Mouse (Mus musculus): ENCODE measurements around the gene Hsf2bp.

Gene Hsf2bp

GRCm38 (mm10) chr17:32034322-32034721 lies 1.8 kb downstream of the Hsf2bp start:
- no peak for DNase-seq (ENCODE audit: low read depth, low spot score)

- DNase-seq (ENCODE audit: low read depth, low spot score): no peak
Observed at GRCm38 (mm10) chr17:32031684-32032083, 4.5 kb downstream of the Hsf2bp start.

DNA sequence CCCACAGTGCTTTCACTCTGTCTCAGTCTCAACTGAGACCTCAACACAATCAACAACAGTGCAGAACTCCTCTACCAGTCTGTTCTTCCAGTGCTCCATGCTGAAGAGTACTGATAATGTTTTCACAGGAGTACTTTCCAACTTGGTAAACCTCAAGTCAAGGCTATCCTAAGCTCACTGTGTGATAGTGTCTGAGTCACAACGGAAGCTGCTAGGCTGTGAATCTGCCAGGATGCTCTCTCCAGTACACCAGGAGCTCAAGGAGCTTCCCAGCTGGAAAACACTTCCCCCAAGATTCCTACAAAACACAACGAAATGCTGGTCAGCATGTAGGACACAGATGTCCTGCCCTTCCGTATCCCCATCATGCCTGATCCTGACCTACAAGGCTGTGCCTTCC lies 7.8 kb downstream of the Hsf2bp start:
- DNase-seq (ENCODE audit: low read depth, low spot score): no peak

- DNase-seq (ENCODE audit: low read depth, low spot score): peak; percentile 57
Observed at GRCm38 (mm10) chr17:32027666-32028065, 8.5 kb downstream of the Hsf2bp start.

DNA sequence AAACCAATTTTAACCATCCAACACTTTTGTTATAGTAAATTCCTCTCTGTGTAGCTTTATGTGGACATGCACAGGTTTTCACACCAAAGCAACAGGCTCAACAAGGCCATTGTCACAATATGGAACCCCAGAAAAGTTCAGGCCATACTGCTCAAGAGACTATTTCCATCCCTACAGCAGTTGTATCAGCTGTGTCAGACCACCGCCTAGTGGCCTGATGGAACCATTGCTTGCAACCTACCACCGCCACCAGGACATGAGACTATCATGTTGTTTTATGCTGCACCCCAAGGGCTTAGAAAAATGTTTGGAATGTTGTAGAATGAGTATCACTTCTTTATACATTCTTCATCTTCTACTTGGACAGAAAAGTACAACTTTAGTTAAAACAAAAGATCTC lies 10.8 kb downstream of the Hsf2bp start:
- DNase-seq (ENCODE audit: low read depth, low spot score): peak; percentile 56

- no peak for DNase-seq (ENCODE audit: low read depth, low spot score)
Observed at GRCm38 (mm10) chr17:32024671-32025073, 11.5 kb downstream of the Hsf2bp start.

- peak; percentile 63 for DNase-seq (ENCODE audit: low read depth, low spot score)
Observed at GRCm38 (mm10) chr17:32023088-32023487, 13.1 kb downstream of the Hsf2bp start.

DNA sequence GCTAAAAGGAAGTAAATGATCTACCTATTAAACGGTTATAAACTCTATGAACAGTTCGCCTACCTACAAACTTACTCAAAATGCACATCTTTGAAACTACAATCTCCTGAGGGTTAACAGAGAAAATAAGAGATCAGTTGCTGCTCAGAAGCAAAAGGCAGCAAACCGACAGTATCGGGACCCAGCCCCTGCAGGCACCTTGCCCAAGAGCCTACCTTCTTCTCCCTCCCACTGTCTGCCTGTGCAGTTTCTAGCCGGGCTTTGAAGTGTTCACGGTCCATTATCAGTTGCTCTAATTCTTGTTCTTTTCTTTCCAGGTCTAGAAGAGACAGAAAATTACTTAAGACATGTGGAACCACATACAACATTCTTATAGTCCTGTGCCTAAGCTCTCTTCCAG lies 13.6 kb downstream of the Hsf2bp start:
- no peak for DNase-seq (ENCODE audit: low read depth, low spot score)

DNA sequence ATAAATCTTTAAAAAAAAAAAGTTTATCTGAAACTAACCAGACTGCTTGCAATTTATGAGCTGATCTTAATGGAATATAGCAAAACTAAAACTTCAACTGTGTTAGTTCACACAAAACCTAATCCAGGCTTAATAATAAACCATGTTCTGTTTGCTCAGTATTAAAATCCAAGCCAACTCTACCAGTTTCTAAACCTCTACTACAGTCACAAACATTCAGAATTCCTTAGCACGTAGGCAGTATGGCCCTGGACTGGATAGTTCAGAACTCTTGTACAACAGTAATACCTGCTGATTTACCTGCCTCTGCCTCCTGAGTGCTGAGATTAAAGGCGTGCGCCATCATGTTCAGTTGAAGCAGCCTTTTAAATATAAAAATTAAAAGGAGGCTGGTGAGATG lies 14.2 kb downstream of the Hsf2bp start:
- no peak for DNase-seq (ENCODE audit: low read depth, low spot score)

DNA sequence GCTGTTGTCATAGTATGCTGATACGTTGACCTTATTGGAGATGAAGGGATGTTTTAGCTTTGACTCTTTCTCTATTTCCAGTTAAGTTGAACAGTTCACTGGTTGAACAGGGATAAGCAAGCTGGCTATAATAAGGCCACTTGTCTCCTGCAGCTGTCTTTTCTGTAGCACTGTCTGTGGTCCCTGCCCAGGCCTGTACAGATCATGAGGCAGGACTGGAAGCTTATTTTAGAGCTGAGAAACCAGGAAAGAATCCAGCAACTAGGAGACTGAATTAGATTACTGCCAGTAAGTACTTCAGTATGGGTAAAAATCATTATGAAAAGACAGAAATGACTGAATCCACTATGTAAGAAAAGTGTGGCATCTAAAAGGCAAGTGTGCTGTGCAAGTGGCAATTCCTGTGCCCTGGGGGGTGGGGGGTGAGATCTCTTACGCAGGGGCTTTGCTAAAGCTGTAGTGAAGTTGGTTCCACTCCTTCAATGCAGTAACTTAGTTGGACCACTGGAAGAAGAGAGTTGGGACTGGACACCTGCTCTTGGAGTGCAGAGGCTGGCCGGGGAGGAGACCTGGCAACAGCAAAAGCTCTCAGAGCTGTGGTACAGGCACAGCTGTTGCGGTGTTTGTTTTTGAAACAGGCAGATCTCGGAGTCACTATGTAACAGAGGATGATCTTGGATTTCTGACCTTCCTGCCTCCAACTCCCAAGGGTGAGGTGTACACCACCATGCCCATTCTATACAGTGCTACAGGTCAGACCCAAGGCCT lies 17.8 kb downstream of the Hsf2bp start:
- DNase-seq (ENCODE audit: low read depth, low spot score): no peak

- no peak for DNase-seq (ENCODE audit: low read depth, low spot score)
Observed at GRCm38 (mm10) chr17:32016481-32016880, 19.7 kb downstream of the Hsf2bp start.

DNA sequence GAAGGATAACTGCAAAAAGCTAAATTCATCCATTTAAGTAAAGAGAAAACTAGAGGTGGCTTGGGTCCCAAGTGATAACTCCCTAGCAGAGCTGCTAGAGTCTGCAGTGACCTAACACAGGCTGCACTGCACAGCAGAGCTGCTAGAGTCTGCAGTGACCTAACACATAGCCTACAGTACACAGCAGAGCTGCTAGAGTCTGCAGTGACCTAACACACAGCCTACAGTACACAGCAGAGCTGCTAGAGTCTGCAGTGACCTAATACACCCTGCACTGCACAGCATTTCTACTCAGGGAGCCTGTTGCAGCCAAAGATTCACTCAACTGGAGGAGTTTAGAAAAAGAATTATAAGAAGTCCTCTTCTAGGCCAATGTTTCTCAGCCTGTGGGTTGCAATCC lies 22.5 kb downstream of the Hsf2bp start:
- DNase-seq (ENCODE audit: low read depth, low spot score): no peak

DNA sequence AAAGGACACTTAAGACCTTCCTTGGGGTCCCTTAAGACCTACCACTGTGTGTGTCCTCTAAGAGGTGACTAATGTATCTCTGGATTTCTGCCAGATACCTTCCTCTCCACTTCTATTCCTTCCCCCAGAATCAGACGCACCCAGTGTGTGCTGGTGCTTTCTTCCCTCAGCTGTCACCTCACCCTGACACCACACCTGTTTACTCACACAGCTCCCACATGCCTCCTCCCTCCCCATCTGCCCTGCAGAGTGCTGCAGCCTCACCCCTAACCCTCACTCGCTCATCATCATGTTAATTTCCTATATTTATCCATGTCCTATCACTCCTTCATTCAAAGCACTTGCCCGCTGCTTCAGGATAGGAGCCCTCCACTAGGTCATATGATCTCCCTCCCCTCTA lies 23.9 kb downstream of the Hsf2bp start:
- DNase-seq (ENCODE audit: low read depth, low spot score): no peak

DNA sequence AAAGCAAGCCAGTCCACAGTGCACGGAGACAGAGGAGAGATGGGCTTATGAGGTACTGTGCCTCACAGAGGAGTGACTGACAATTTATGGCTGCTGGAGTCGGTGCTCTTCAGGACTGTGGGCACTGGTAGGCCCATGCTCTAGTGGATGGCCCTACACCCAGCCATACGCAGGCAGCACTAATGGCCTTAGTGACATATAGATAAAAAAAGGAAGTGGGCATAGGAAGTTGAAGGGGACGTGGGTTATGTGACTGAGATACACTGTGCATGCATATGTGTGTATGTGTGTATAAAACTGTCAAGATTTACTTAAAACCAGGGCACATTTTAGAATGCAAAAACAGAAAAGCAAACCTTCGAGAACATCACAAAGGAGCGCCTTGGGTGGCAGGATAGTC lies 24.5 kb downstream of the Hsf2bp start:
- DNase-seq (ENCODE audit: low read depth, low spot score): no peak

DNA sequence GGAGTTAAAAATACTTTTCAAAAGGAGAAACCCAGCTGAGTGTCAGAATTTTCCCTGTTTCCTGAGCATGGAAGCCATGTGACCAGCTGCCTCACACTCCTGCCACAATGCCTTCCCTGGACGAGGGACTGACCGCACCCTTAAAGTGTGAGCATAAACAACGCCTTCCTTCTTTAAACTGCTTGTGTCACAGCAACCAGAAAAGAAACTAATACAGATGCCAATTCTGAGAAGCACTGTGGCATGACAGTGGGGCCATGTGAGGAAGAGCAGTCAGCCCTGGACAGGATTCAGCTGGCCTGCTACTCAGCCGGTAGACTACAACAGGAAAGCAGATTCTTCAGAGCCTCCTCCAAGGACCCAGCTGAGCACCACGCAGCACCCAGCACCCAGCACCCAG lies 29.3 kb downstream of the Hsf2bp start:
- no peak for DNase-seq (ENCODE audit: low read depth, low spot score)

GRCm38 (mm10) chr17:32003251-32003650 lies 32.9 kb downstream of the Hsf2bp start:
- DNase-seq (ENCODE audit: low read depth, low spot score): no peak

GRCm38 (mm10) chr17:31998351-31998750 lies 37.8 kb downstream of the Hsf2bp start:
- DNase-seq (ENCODE audit: low read depth, low spot score): no peak

GRCm38 (mm10) chr17:31996331-31996730 lies 39.8 kb downstream of the Hsf2bp start:
- no peak for DNase-seq (ENCODE audit: low read depth, low spot score)

DNA sequence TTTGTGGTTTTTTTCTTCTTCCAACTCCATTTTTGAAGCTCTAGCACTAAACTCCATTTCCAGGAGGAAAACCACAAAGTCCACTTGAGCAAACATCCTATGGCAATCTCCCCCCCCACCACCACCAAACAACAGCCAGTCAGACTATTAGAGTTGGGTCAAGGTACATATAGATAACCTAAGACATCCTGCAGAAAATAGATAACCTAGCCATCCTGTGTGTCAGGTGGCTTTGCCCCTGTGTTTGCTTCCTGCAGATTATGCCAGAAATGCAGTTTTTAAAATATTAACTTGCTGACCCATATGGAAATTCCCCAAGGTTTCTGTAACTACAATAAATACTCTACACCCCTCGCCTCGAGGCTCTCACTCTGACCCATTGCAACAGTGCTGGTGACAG lies 40.4 kb downstream of the Hsf2bp start:
- no peak for DNase-seq (ENCODE audit: low read depth, low spot score)

DNA sequence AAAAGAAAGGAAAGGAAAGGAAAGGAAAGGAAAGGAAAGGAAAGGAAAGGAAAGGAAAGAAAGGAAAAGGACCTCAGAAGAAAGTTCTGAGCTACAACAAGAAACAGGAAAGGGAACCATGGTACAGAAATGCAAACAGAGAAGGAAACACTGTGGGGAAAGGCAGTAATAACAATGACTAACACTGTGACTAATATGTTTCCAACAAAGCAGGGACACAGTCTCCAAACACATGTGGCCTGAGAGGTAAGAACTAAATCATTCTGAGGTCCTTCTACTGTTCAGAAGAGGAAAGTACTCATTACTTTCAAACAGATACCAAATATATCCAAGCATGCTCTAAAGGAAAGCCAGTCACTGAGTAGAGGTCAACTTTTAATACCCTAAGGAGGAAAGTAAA lies 42.0 kb downstream of the Hsf2bp start:
- no peak for DNase-seq (ENCODE audit: low read depth, low spot score)

DNA sequence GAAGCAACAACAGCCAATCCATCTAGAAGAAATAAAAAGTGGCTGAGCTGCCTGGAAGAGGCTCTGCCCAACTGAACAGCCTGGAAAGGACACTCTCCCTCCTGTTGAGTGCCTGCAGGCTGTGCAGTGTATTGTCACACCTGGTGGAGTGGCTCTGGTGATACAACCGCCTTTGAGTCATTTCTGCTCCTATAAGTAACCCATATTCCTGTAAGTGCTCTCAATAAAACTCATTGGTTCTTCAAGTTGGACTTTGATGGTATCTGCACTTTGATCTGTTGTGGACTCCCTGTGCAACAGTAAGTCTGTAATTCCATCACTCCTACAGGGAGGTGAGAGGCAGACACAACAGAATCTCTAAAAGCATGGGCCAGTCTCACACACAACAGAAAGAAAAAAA lies 42.8 kb downstream of the Hsf2bp start:
- no peak for DNase-seq (ENCODE audit: low read depth, low spot score)

DNA sequence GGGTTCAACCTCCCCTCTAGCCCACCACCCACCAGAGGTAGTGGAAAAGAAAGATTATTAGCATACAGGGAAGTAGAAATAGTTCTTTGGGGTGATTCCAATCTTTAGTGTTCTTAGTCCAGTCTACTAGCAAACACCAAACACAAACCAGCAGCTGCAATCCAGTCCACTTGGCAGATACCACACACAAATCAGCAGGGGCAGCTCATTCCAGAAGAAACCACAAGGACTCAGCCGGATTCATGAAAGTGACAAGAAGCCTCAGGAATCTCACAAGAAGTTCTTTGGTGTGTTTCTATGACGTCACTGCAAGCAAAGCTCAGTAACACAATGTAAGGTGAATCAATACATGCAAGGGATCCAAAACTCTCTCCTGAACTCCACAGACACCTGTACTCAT lies 44.1 kb downstream of the Hsf2bp start:
- DNase-seq (ENCODE audit: low read depth, low spot score): no peak

GRCm38 (mm10) chr17:31989035-31989434 lies 47.1 kb downstream of the Hsf2bp start:
- DNase-seq (ENCODE audit: low read depth, low spot score): no peak

- DNase-seq (ENCODE audit: low read depth, low spot score): no peak
Observed at GRCm38 (mm10) chr17:31986915-31987314, 49.2 kb downstream of the Hsf2bp start.
